Mouse (Mus musculus) intestine, postnatal 0 days (tissue): ENCODE measurements at regions not wholly inside any gene's neighbourhood (a gene's known extent, or its start where the extent isn't known, plus 50 kb on each side); places are given as distances from the start of the nearest gene placed in this dataset.

ENCODE experiments used
- ATAC-seq: fragments of 200-750 bp; cut with Nextera tagmentation; 2 replicates; pipeline ENCODE4 v1.8.0; 2017; ENCODE audit warnings: mild to moderate bottlenecking, moderate TSS enrichment, moderate library complexity
- H3K27ac ChIP-seq: fragments of 300-500 bp; sonication (generic); 2 replicates; pipeline ENCODE4 v1.5.1; 2014; ENCODE audit warnings: mild to moderate bottlenecking, low read depth, low read length, moderate library complexity
- H3K27me3 ChIP-seq: fragments of 300-500 bp; sonication (generic); replicated peaks from 2 replicates; pipeline ENCODE4 v1.6.1; 2014; ENCODE audit warnings: low read length, mixed read lengths; ENCODE audit not compliant: control insufficient read depth, insufficient read depth
- H3K36me3 ChIP-seq: fragments of 300-500 bp; sonication (generic); 2 replicates; pipeline ENCODE4 v1.6.1; 2014; ENCODE audit warnings: mild to moderate bottlenecking, moderate library complexity; ENCODE audit not compliant: control insufficient read depth, insufficient read depth
- H3K4me1 ChIP-seq: fragments of 300-500 bp; sonication (generic); replicated peaks from 2 replicates; pipeline ENCODE4 v1.6.1; 2014; ENCODE audit warnings: antibody characterized with exemption, low read length, mixed read lengths; ENCODE audit not compliant: control insufficient read depth, insufficient read depth
- H3K4me2 ChIP-seq: fragments of 300-500 bp; sonication (generic); replicated peaks from 2 replicates; pipeline ENCODE4 v1.6.1; 2014; ENCODE audit warnings: low read depth, mild to moderate bottlenecking, moderate library complexity
- H3K4me3 ChIP-seq: fragments of 300-500 bp; sonication (generic); 2 replicates; pipeline ENCODE4 v1.5.1; 2014; ENCODE audit warnings: low read depth, low read length
- H3K9ac ChIP-seq: fragments of 300-500 bp; sonication (generic); 2 replicates; pipeline ENCODE4 v1.6.1; 2014; ENCODE audit warnings: mild to moderate bottlenecking, low read depth, low read length
- H3K9me3 ChIP-seq: fragments of 300-500 bp; sonication (generic); 2 replicates; pipeline ENCODE4 v1.6.1; 2016; ENCODE audit warnings: mixed run types; ENCODE audit not compliant: control insufficient read depth
- CTCF ChIP-seq: sonication (generic); IDR thresholded peaks from 2 replicates; pipeline ENCODE4 v1.5.1; 2016; ENCODE audit warnings: low read depth, mild to moderate bottlenecking, control low read depth, antibody characterized with exemption, moderate library complexity
- WGBS: fragments of 180-500 bp; shearing (Covaris S2); extraction: QIAGEN DNeasy Blood & Tissue Kit; methylation state at CpG from one replicate; pipeline ENCODE4 v1.1.7; 2014; 5-methylcytosine and 5-hydroxymethylcytosine counted together

DNA sequence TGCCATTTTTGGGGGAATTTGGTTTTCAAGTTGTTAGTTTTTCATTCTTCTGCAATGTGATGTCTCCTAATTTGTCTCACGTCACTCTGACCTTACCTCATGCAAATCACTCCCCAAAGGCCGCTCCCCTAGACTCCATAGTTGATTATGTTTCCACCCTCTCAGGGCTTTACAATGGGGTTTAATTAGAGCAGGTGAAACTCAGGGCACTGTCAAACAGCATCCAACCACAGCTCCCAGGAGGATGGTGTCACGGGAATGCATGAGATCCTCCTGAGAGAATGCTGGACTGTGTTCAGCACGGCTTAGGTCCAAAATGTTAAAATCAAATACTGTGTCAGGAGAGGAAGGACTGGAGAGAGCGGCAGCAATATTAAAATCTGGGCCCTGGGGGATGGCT, 100.4 kb upstream of the Nck2 start:
- Histone ChIP-seq H3K27ac (no peak overlapping the region), H3K9ac (no peak overlapping the region), H3K4me1 (no peaks in the 10 kb centered on the region), H3K4me2 (no peak overlapping the region), H3K27me3 (no peaks in the 10 kb centered on the region), H3K9me3 (0 out of 2 replicates have a peak, but pooled peaks cover 3% of the 10 kb centered on the region), H3K4me3 (no peak overlapping the region), H3K36me3 (no peaks in the 10 kb centered on the region)
- no peak for ATAC-seq
- 87% methylated on average over 5 of the region's 5 CpGs for WGBS
- TF ChIP-seq CTCF: no peak

DNA sequence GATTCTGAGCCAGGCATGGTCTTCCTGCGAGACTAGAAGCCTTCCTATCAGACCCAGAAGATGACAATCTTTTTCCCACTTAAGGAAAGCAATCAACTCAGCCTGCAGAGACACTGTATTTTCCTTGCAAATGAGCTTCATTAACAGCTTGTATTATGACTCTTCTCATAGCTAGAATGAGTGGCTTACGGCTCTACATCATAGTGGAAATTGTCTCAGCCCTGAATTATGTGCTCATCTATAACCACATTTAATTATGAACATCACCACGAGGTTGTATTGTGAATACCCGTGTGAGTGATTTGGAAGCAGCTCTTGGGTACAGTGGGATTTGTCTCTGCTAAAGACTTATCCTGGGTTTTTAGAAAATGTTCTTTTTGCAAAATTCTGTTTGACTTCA, 97.2 kb upstream of the Nck2 start:
- Histone ChIP-seq H3K9me3 (0 out of 2 replicates have a peak, but pooled peaks cover 3% of the 10 kb centered on the region), H3K36me3 (no peaks in the 10 kb centered on the region), H3K9ac (no peak overlapping the region), H3K27ac (no peak overlapping the region), H3K4me3 (no peak overlapping the region), H3K27me3 (no peaks in the 10 kb centered on the region), H3K4me2 (no peak overlapping the region), H3K4me1 (no peaks in the 10 kb centered on the region)
- ATAC-seq: no peak
- no peak for TF ChIP-seq CTCF
- 74% methylated on average over 4 of the region's 4 CpGs for WGBS

DNA sequence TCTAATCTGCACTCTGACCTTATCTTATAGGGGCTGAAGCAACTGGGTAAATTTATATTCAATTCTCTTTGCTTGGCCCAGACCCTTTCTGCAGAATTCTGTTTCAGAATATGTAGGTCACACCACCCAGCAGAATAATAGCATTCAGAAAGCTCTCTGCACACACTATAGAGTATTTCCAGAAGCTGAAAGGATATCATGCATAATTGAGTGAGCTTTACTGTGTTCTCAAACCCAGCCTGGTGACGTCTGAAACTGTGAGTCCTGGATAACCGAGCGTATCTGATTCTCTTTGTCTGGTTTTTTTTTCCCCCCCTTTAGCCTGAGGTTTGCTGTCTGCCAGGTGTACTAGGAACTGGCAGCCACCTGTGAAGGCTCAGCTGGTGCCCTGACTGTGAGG, 94.4 kb upstream of the Nck2 start:
- no peak for ATAC-seq
- Histone ChIP-seq H3K9me3 (0 out of 2 replicates have a peak, but pooled peaks cover 7% of the 10 kb centered on the region), H3K27me3 (no peaks in the 10 kb centered on the region), H3K4me2 (no peak overlapping the region), H3K36me3 (no peaks in the 10 kb centered on the region), H3K4me1 (no peaks in the 10 kb centered on the region), H3K4me3 (no peak overlapping the region), H3K27ac (no peak overlapping the region), H3K9ac (no peak overlapping the region)
- no peak for TF ChIP-seq CTCF
- 92% methylated on average over 3 of the region's 3 CpGs for WGBS

DNA sequence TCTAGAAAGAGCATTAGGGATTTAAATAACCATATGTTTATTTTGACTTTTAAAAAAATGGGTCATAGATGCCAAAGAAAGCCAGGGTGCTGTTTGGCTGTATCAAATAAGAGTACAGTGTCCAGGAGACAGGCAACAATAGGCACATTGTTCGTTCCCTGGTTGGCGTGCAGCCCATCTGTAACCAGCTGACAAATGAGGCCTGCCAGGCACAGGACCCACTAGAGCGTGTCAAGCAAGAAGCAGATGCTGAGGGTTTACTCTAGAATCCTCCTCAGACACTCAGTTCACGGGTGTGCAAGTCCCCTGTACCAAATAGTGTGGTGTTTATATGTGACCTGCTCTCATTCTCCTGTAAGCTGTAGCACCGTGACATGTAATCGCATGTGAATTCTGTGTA, 86.2 kb upstream of the Nck2 start:
- Histone ChIP-seq H3K4me1 (peaks cover 5% of the 10 kb centered on the region; the same call in 1 of the 2 replicates), H3K9me3 (0 out of 2 replicates have a peak, but pooled peaks cover 3% of the 10 kb centered on the region), H3K4me2 (no peak overlapping the region), H3K4me3 (no peak overlapping the region), H3K27me3 (no peaks in the 10 kb centered on the region), H3K27ac (no peak overlapping the region), H3K9ac (no peak overlapping the region), H3K36me3 (no peaks in the 10 kb centered on the region)
- ATAC-seq: no peak
- WGBS: 61% methylated on average over 6 of the region's 6 CpGs
- TF ChIP-seq CTCF: no peak

DNA sequence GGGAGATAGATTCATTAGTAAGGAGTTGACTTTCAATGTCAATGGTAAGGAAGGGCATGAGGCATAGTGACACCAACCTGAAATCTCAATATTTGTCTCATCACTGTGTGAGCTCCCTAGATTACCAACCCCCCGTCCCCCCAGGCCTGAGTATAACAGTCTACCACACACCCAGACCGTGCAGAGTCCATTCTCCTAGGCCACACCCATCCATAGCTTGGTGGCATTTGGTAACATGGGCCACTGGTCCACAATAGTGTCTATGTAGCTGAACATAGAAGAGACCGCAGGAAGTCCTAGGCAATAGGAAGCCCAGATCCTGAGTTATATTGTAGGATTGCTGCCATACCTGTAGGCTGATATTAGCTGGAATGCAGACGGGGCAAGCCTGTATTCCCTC, 84.7 kb upstream of the Nck2 start:
- Histone ChIP-seq H3K36me3 (no peaks in the 10 kb centered on the region), H3K27me3 (no peaks in the 10 kb centered on the region), H3K27ac (no peak overlapping the region), H3K4me2 (no peak overlapping the region), H3K9ac (no peak overlapping the region), H3K4me3 (no peak overlapping the region), H3K9me3 (0 out of 2 replicates have a peak, but pooled peaks cover 3% of the 10 kb centered on the region), H3K4me1 (peaks cover 5% of the 10 kb centered on the region; the same call in 1 of the 2 replicates)
- 71% methylated on average over 4 of the region's 4 CpGs for WGBS
- no peak for TF ChIP-seq CTCF
- 0 out of 2 replicates have a peak, but pooled peaks have one; percentile 47 for ATAC-seq

DNA sequence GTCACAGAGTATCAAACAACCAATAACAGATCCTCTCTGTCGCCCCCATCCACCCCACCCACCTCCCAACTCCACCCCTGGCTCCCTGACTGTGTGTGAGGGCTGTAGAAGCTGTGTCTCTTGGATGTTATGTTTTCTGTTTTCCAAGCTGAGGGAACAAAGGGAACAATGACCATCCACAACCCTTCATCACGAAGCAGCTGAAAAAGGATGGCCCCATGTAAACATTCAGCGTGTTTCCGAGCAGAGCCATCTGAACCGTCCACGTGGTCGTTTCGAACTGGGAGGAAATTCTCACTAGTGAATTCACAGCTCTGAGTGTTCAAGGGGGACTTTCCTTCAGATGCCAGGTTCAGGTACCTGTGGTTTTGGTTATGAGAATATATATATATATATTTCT, 84.1 kb upstream of the Nck2 start:
- WGBS: 29% methylated on average over 8 of the region's 8 CpGs
- no peak overlapping the region for H3K4me2 ChIP-seq
- no peak overlapping the region for H3K4me3 ChIP-seq
- H3K27ac ChIP-seq: no peak overlapping the region
- ATAC-seq: 0 out of 2 replicates have a peak, but pooled peaks have one; percentile 19
- no peaks in the 10 kb centered on the region for H3K36me3 ChIP-seq
- H3K4me1 ChIP-seq: peaks cover 5% of the 10 kb centered on the region; the same call in 1 of the 2 replicates
- H3K9me3 ChIP-seq: no peaks in the 10 kb centered on the region
- no peak overlapping the region for H3K9ac ChIP-seq
- no peaks in the 10 kb centered on the region for H3K27me3 ChIP-seq
- TF ChIP-seq CTCF: no peak

DNA sequence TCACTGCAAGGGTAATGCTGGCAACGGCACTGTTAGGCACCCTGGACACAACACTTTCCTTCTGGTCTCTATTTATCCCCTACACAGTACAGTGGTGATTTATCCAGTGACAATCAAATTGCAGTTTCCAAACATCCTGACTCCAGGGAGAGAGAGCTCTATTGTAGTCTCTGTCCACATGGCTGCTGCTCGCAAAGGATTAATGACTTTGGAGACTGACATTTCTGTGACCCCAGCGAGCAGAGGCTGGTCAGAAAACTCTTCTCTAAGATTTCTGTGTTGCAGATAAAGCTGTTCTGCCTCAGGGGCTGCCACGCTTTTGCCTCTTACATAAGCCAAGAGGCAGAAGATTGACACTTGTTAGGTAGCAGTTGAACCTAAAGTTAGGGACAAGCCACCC, 83.6 kb upstream of the Nck2 start:
- no peaks in the 10 kb centered on the region for H3K36me3 ChIP-seq

More for the DNA sequence above, 83.6 kb upstream of the Nck2 start:
- Histone ChIP-seq H3K27ac (peak overlapping the region; percentile 35; the same call in 1 of the 2 replicates), H3K4me3 (no peak overlapping the region), H3K27me3 (no peaks in the 10 kb centered on the region), H3K9ac (no peak overlapping the region), H3K4me1 (peaks cover 5% of the 10 kb centered on the region; the same call in 1 of the 2 replicates), H3K4me2 (no peak overlapping the region), H3K9me3 (no peaks in the 10 kb centered on the region)
- no peak for TF ChIP-seq CTCF
- no peak for ATAC-seq
- WGBS: 39% methylated on average over 4 of the region's 4 CpGs
